Mouse (Mus musculus) lung, adult 10 weeks (tissue): Measurements from ENCODE around the gene Adamts20. TPM values are rescaled to one million over a fixed set of nuclear protein-coding genes. Genes with fewer than 3 reads are reported as not detected.

Experiments
- polyA plus RNA-seq: library from polyadenylated mRNA; stranded (reverse); fragments of 350-450 nt; fragmentation: Illumina TruSeq; extraction: RNeasy Lipid Tissue Mini Kit (QIAGEN cat#74804); gene quantifications from one replicate; pipeline ENCODE4 v1.2.3, GENCODE M21; 2014; ENCODE audit warnings: low read depth, low replicate concordance; ENCODE audit not compliant: insufficient read depth

Gene Adamts20
- polyA plus RNA-seq: 0.18 TPM

GRCm38 (mm10) chr15:94465318-94465717 lies at the start of gene Adamts20:
Gene Adamts20 (minus strand): TSS chr15:94465418.

Other genes starting within 250 kb of the Adamts20 start
- gene Pus7l, start 78.1 kb upstream of the Adamts20 start, polyA plus RNA-seq: 1.8 TPM
- 5.4 TPM for gene Irak4, start 78.2 kb upstream of the Adamts20 start, polyA plus RNA-seq
- 31.7 TPM for gene Twf1, start 124.5 kb upstream of the Adamts20 start, polyA plus RNA-seq
- 1.2 TPM for gene Tmem117, start 163.8 kb upstream of the Adamts20 start, polyA plus RNA-seq